Mouse (Mus musculus): ENCODE measurements around the gene Chad. TPM values are rescaled to one million over a fixed set of nuclear protein-coding genes. Genes with fewer than 3 reads are reported as not detected.

The Chad gene
- polyA plus RNA-seq, 1 experiment from 2014 or later = 80.8 TPM

DNA sequence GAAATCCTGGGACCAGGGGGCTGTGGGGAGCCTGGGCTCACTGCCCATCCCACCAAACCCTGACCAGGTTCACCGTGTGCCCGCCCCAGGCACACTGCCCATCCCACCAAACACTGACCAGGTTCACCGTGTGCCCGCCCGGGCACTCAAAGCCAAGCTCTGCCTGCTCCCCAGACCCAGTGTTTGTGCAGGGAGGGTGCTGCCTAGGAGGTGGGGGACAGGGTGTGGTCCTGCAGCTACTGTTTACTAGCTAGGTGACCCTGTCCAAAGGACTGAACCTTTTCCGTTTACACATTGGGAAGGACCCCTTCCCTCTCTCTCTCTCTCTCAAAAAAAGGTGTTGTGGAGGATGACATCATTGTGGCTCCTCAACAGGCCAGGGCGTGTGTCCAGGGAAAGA, 2.5 kb downstream of the Chad start:
- DNase-seq (ENCODE audit: low spot score) (peak; percentile 71), ATAC-seq (ENCODE audit: low FRiP score, low TSS enrichment) (peak; percentile 50)
- TF ChIP-seq EP300 (optimal IDR thresholded peaks at IDR 0.05) (no peak), CTCF (IDR thresholded peaks at IDR 0.05; ENCODE audit: low read depth) (no peak)
- H3K27me3 ChIP-seq (ENCODE audit: control insufficient read depth, insufficient read depth, low read length) = no peaks in the 10 kb centered on the region
- H3K36me3 ChIP-seq (ENCODE audit: control insufficient read depth, insufficient read depth, low read length) = no peaks in the 10 kb centered on the region
- H3K4me2 ChIP-seq (replicated peaks; ENCODE audit: low read depth) = no peak overlapping the region
- H3K9me3 ChIP-seq (ENCODE audit: control insufficient read depth, low read length) = no peaks in the 10 kb centered on the region
- H3K4me1 ChIP-seq (replicated peaks; ENCODE audit: control insufficient read depth, insufficient read depth) = 0 out of 2 replicates have a peak, but pooled peaks cover 3% of the 10 kb centered on the region
- H3K4me3 ChIP-seq (ENCODE audit: low read depth, low read length) = no peak overlapping the region
- peak overlapping the region; percentile 74 for H3K27ac ChIP-seq (replicated peaks)
- 0 out of 2 replicates have a peak overlapping the region, but pooled peaks have one; percentile 13 for H3K9ac ChIP-seq (ENCODE audit: low read length)
- WGBS = 72% methylated on average over 7 of the region's 7 CpGs

DNA sequence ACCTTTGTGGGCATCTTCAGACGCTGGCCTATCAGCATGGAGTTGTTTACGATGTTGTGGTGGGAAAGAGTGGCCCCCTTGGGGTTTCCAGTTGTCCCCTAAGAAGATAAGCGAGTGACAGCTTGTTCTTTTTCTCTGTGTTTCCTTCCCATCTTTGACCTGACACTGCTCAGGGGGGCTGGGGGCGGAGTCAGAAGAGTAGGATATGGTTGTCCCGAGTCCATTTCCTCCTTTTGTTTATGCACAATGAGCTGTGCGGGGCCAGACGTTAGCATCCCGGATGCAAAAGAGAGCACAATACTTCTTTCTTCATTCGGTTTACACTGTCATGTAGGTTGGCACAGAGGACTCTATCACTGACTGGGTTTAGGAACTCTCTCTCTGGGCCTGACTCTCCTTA, 5.8 kb downstream of the Chad start:
- H3K27ac ChIP-seq (replicated peaks) = no peak overlapping the region; the same call in 1 of the 2 replicates

DNA sequence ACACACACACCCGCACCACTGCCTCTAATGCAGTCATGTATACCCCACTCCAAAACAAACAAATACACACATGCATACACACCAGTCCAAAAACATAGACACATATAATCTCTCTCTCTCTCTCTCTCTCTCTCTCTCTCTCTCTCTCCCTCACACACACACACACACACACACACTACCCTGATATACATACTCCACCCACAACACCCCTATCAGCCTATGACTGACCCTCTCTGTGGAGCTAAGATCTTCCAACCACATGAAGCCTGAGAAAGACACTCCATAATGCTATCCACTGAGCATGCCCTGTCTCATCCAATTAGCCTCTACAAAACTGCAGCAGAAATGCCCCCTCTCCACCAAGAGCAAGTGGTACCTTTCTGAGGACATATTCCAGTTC, 7.0 kb downstream of the Chad start:
- no peaks in the 10 kb centered on the region for H3K36me3 ChIP-seq (ENCODE audit: control insufficient read depth, insufficient read depth, low read length)
- no peak overlapping the region for H3K27ac ChIP-seq (replicated peaks)
- no peak overlapping the region for H3K4me3 ChIP-seq (ENCODE audit: low read depth, low read length)
- H3K4me1 ChIP-seq (replicated peaks; ENCODE audit: control insufficient read depth, insufficient read depth) = no peaks in the 10 kb centered on the region
- TF ChIP-seq EP300 (optimal IDR thresholded peaks at IDR 0.05) (no peak), CTCF (IDR thresholded peaks at IDR 0.05; ENCODE audit: low read depth) (no peak)
- DNase-seq (ENCODE audit: low spot score) (no peak), ATAC-seq (ENCODE audit: low FRiP score, low TSS enrichment) (no peak)
- 91% methylated on average over 1 of the region's 1 CpGs for WGBS
- H3K9me3 ChIP-seq (ENCODE audit: control insufficient read depth, low read length) = no peaks in the 10 kb centered on the region
- no peaks in the 10 kb centered on the region for H3K27me3 ChIP-seq (ENCODE audit: control insufficient read depth, insufficient read depth, low read length)
- H3K4me2 ChIP-seq (replicated peaks; ENCODE audit: low read depth) = no peak overlapping the region
- no peak overlapping the region for H3K9ac ChIP-seq (ENCODE audit: low read length)

More for the DNA sequence above, 5.8 kb downstream of the Chad start:
- no peak overlapping the region for H3K4me2 ChIP-seq (replicated peaks; ENCODE audit: low read depth)
- H3K4me1 ChIP-seq (replicated peaks; ENCODE audit: control insufficient read depth, insufficient read depth) = no peaks in the 10 kb centered on the region
- H3K36me3 ChIP-seq (ENCODE audit: control insufficient read depth, insufficient read depth, low read length) = no peaks in the 10 kb centered on the region
- H3K27me3 ChIP-seq (ENCODE audit: control insufficient read depth, insufficient read depth, low read length) = no peaks in the 10 kb centered on the region
- ATAC-seq (ENCODE audit: low FRiP score, low TSS enrichment) = no peak
- no peak overlapping the region for H3K9ac ChIP-seq (ENCODE audit: low read length)
- no peaks in the 10 kb centered on the region for H3K9me3 ChIP-seq (ENCODE audit: control insufficient read depth, low read length)
- TF ChIP-seq EP300 (optimal IDR thresholded peaks at IDR 0.05) = no peak
- no peak for TF ChIP-seq CTCF (IDR thresholded peaks at IDR 0.05; ENCODE audit: low read depth)
- no peak for DNase-seq (ENCODE audit: low spot score)
- H3K4me3 ChIP-seq (ENCODE audit: low read depth, low read length) = no peak overlapping the region
- WGBS = 53% methylated on average over 9 of the region's 9 CpGs

DNA sequence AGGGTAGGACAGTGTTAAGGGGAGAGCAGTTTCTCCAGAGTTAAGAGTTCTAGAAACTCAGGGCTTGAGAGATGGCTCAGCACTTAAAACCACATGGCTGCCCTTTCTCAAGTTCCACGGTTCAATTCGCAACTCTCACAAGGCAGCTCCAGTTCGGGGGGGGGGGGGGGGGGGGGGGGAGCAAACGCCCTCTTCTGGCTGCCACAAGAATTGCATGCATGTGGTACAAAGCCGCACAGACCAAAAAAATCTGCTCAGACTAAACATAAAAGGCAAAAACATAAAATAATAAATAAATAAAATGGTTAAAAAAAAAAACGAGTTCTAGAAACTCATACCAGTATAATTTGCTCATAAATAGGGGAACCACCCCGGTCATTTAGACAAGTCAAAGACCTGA, 9.7 kb downstream of the Chad start:
- H3K27me3 ChIP-seq (ENCODE audit: control insufficient read depth, insufficient read depth, low read length) = no peaks in the 10 kb centered on the region
- ATAC-seq (ENCODE audit: low FRiP score, low TSS enrichment) (no peak), DNase-seq (ENCODE audit: low spot score) (no peak)
- no peak overlapping the region for H3K4me2 ChIP-seq (replicated peaks; ENCODE audit: low read depth)
- no peaks in the 10 kb centered on the region for H3K36me3 ChIP-seq (ENCODE audit: control insufficient read depth, insufficient read depth, low read length)
- H3K9ac ChIP-seq (ENCODE audit: low read length) = no peak overlapping the region
- no peaks in the 10 kb centered on the region for H3K9me3 ChIP-seq (ENCODE audit: control insufficient read depth, low read length)
- peak; percentile 43 for TF ChIP-seq CTCF (IDR thresholded peaks at IDR 0.05; ENCODE audit: low read depth)
- TF ChIP-seq EP300 (optimal IDR thresholded peaks at IDR 0.05) = no peak
- no peak overlapping the region for H3K4me3 ChIP-seq (ENCODE audit: low read depth, low read length)
- 20% methylated on average over 6 of the region's 7 CpGs for WGBS
- no peak overlapping the region for H3K27ac ChIP-seq (replicated peaks)
- no peaks in the 10 kb centered on the region for H3K4me1 ChIP-seq (replicated peaks; ENCODE audit: control insufficient read depth, insufficient read depth)

DNA sequence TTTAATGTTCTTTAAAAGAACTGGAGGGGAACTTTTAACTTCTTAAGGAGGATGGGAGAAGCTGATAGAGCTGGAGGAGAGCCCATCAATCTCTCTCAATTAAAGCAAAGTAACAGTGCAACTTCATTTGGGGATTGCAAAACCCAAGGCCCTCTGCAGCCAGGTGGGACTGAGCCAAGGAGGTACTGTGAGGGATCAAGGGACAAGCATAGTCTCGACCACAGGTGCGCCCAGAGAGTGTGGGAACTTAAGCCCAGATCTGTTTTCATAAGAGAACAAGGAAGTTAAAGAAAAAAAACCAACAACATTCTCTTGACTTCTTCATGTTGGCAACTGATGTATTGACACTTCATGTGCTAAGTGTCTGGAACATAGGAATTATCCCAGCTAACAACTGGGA, 10.2 kb downstream of the Chad start:
- H3K4me1 ChIP-seq (replicated peaks; ENCODE audit: control insufficient read depth, insufficient read depth) = no peaks in the 10 kb centered on the region
- no peak overlapping the region for H3K9ac ChIP-seq (ENCODE audit: low read length)
- H3K9me3 ChIP-seq (ENCODE audit: control insufficient read depth, low read length) = no peaks in the 10 kb centered on the region
- DNase-seq (ENCODE audit: low spot score) (no peak), ATAC-seq (ENCODE audit: low FRiP score, low TSS enrichment) (0 out of 2 replicates have a peak, but pooled peaks have one; percentile 34)
- no peak overlapping the region for H3K4me2 ChIP-seq (replicated peaks; ENCODE audit: low read depth)
- H3K4me3 ChIP-seq (ENCODE audit: low read depth, low read length) = no peak overlapping the region
- H3K36me3 ChIP-seq (ENCODE audit: control insufficient read depth, insufficient read depth, low read length) = no peaks in the 10 kb centered on the region
- WGBS = 50% methylated on average over 2 of the region's 2 CpGs
- no peaks in the 10 kb centered on the region for H3K27me3 ChIP-seq (ENCODE audit: control insufficient read depth, insufficient read depth, low read length)
- no peak overlapping the region for H3K27ac ChIP-seq (replicated peaks)
- TF ChIP-seq CTCF (IDR thresholded peaks at IDR 0.05; ENCODE audit: low read depth) = no peak
- TF ChIP-seq EP300 (optimal IDR thresholded peaks at IDR 0.05) = no peak

DNA sequence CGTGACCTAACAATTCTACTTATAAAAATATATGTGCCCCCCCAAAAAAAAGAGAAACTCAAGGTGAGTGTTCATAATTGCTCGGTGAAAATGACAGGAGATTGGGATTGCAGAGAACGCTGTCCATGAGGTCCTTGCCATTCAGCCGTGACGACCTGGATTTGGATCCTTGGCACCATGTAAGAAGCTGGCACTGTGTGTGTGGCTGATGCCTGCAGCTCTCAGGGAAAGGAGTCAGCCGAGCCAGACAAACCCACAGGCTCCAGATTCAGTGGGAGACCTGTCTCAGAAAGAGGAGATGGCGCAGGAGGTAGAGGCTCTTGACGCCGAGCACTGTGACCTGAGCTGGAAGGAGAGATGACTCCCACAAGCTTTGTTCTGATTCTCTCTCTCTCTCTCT, 11.5 kb downstream of the Chad start:
- no peaks in the 10 kb centered on the region for H3K27me3 ChIP-seq (ENCODE audit: control insufficient read depth, insufficient read depth, low read length)
- no peak overlapping the region for H3K27ac ChIP-seq (replicated peaks)
- H3K4me1 ChIP-seq (replicated peaks; ENCODE audit: control insufficient read depth, insufficient read depth) = no peaks in the 10 kb centered on the region
- ATAC-seq (ENCODE audit: low FRiP score, low TSS enrichment) (no peak), DNase-seq (ENCODE audit: low spot score) (no peak)
- no peak overlapping the region for H3K4me3 ChIP-seq (ENCODE audit: low read depth, low read length)
- no peaks in the 10 kb centered on the region for H3K36me3 ChIP-seq (ENCODE audit: control insufficient read depth, insufficient read depth, low read length)
- TF ChIP-seq CTCF (IDR thresholded peaks at IDR 0.05; ENCODE audit: low read depth) = no peak
- no peak for TF ChIP-seq EP300 (optimal IDR thresholded peaks at IDR 0.05)
- no peaks in the 10 kb centered on the region for H3K9me3 ChIP-seq (ENCODE audit: control insufficient read depth, low read length)
- no peak overlapping the region for H3K9ac ChIP-seq (ENCODE audit: low read length)
- WGBS = 92% methylated on average over 7 of the region's 9 CpGs
- H3K4me2 ChIP-seq (replicated peaks; ENCODE audit: low read depth) = no peak overlapping the region
